Mouse (Mus musculus): ENCODE data around the gene Ermap. TPM values are rescaled to one million over a fixed set of nuclear protein-coding genes. Genes with fewer than 3 reads are reported as not detected.

Gene Ermap
- polyA plus RNA-seq, 2 experiments = 191 to 300 TPM

- no peaks in the 10 kb centered on the region for H3K9me3 ChIP-seq (ENCODE audit: control insufficient read depth, low read length)
- WGBS (ENCODE audit: insufficient replicate concordance) = 9% methylated on average over 11 of the region's 11 CpGs
- peak; percentile 65 to 68 (median 65) for DNase-seq (ENCODE audit: low read depth in 3 of 3, low spot score in 3 of 3)
- peak overlapping the region; percentile 92 for H3K27ac ChIP-seq
- TF ChIP-seq CTCF (IDR thresholded peaks at IDR 0.05; ENCODE audit: low read depth) = peak; percentile 73
- TF ChIP-seq EP300 (IDR thresholded peaks at IDR 0.05; ENCODE audit: low read depth) = peak; percentile 20; the same call in 1 of the 2 replicates
- peak overlapping the region; percentile 72 to 91 for H3K4me3 ChIP-seq (ENCODE audit: insufficient read depth in 1 of 2, low read depth in 2 of 2, low read length in 2 of 2)
- peak overlapping the region; percentile 96 for H3K4me2 ChIP-seq (ENCODE audit: low read depth)
- peaks cover 56% of the 10 kb centered on the region for H3K36me3 ChIP-seq (replicated peaks; ENCODE audit: control insufficient read depth, insufficient read depth, low read depth)
- no peaks in the 10 kb centered on the region for H3K27me3 ChIP-seq (ENCODE audit: control insufficient read depth, insufficient read depth, low read length)
- H3K4me1 ChIP-seq (replicated peaks; ENCODE audit: control insufficient read depth in 2 of 2, insufficient read depth in 2 of 2, low read length in 1 of 2) = peaks cover 28 to 57% of the 10 kb centered on the region in 2 experiments
- peak; percentile 52 for ATAC-seq (ENCODE audit: insufficient read depth)
- peak overlapping the region; percentile 97 for H3K9ac ChIP-seq (replicated peaks)
Measured at GRCm38 (mm10) chr4:119188060-119188785, 1.6 kb downstream of the Ermap start.

- TF ChIP-seq EP300 (IDR thresholded peaks at IDR 0.05; ENCODE audit: low read depth) (no peak), CTCF (IDR thresholded peaks at IDR 0.05; ENCODE audit: low read depth) (no peak)
- Histone ChIP-seq H3K4me2 (ENCODE audit: low read depth) (peak overlapping the region; percentile 96), H3K9ac (replicated peaks) (peak overlapping the region; percentile 49), H3K27me3 (ENCODE audit: control insufficient read depth, insufficient read depth, low read length) (no peaks in the 10 kb centered on the region), H3K27ac (peak overlapping the region; percentile 22; the same call in 1 of the 2 replicates), H3K4me1 (replicated peaks; ENCODE audit: control insufficient read depth in 2 of 2, insufficient read depth in 2 of 2, low read length in 1 of 2) (peaks cover 18 to 34% of the 10 kb centered on the region in 2 experiments), H3K9me3 (ENCODE audit: control insufficient read depth, low read length) (no peaks in the 10 kb centered on the region), H3K4me3 (ENCODE audit: insufficient read depth in 1 of 2, low read depth in 2 of 2, low read length in 2 of 2) (peak overlapping the region; percentile 43 to 72), H3K36me3 (replicated peaks; ENCODE audit: control insufficient read depth, insufficient read depth, low read depth) (peaks cover 81% of the 10 kb centered on the region)
- WGBS (ENCODE audit: insufficient replicate concordance) = 72% methylated on average over 4 of the region's 4 CpGs
- ATAC-seq (ENCODE audit: insufficient read depth) (no peak), DNase-seq (ENCODE audit: low read depth in 3 of 3, low spot score in 3 of 3) (no peak)
Measured at GRCm38 (mm10) chr4:119185771-119186170, 4.0 kb downstream of the Ermap start.

- no peak overlapping the region for H3K4me3 ChIP-seq (ENCODE audit: insufficient read depth in 1 of 2, low read depth in 2 of 2, low read length in 2 of 2)
- TF ChIP-seq CTCF (IDR thresholded peaks at IDR 0.05; ENCODE audit: low read depth) (no peak), EP300 (IDR thresholded peaks at IDR 0.05; ENCODE audit: low read depth) (no peak)
- H3K9ac ChIP-seq (replicated peaks) = no peak overlapping the region
- no peak overlapping the region for H3K27ac ChIP-seq
- no peaks in the 10 kb centered on the region for H3K27me3 ChIP-seq (ENCODE audit: control insufficient read depth, insufficient read depth, low read length)
- ATAC-seq (ENCODE audit: insufficient read depth) (no peak), DNase-seq (ENCODE audit: low read depth in 3 of 3, low spot score in 3 of 3) (no peak)
- H3K4me2 ChIP-seq (ENCODE audit: low read depth) = 0 out of 2 replicates have a peak overlapping the region, but pooled peaks have one; percentile 13
- H3K4me1 ChIP-seq (replicated peaks; ENCODE audit: control insufficient read depth in 2 of 2, insufficient read depth in 2 of 2, low read length in 1 of 2) = peaks cover 18 to 32% of the 10 kb centered on the region in 2 experiments
- WGBS (ENCODE audit: insufficient replicate concordance) = 46% methylated on average over 1 of the region's 1 CpGs
- H3K9me3 ChIP-seq (ENCODE audit: control insufficient read depth, low read length) = no peaks in the 10 kb centered on the region
- peaks cover 99% of the 10 kb centered on the region for H3K36me3 ChIP-seq (replicated peaks; ENCODE audit: control insufficient read depth, insufficient read depth, low read depth)
Measured at GRCm38 (mm10) chr4:119183525-119183924, 6.3 kb downstream of the Ermap start.

- H3K9ac ChIP-seq (replicated peaks) = no peak overlapping the region
- WGBS (ENCODE audit: insufficient replicate concordance) = 57% methylated on average over 9 of the region's 9 CpGs
- H3K4me1 ChIP-seq (replicated peaks; ENCODE audit: control insufficient read depth in 2 of 2, insufficient read depth in 2 of 2, low read length in 1 of 2) = peaks cover 9 to 16% of the 10 kb centered on the region in 2 experiments
- TF ChIP-seq CTCF (IDR thresholded peaks at IDR 0.05; ENCODE audit: low read depth) = no peak
- TF ChIP-seq EP300 (IDR thresholded peaks at IDR 0.05; ENCODE audit: low read depth) = no peak
- no peaks in the 10 kb centered on the region for H3K27me3 ChIP-seq (ENCODE audit: control insufficient read depth, insufficient read depth, low read length)
- no peak overlapping the region for H3K4me2 ChIP-seq (ENCODE audit: low read depth)
- no peak for ATAC-seq (ENCODE audit: insufficient read depth)
- H3K9me3 ChIP-seq (ENCODE audit: control insufficient read depth, low read length) = no peaks in the 10 kb centered on the region
- peaks cover 99% of the 10 kb centered on the region for H3K36me3 ChIP-seq (replicated peaks; ENCODE audit: control insufficient read depth, insufficient read depth, low read depth)
- DNase-seq (ENCODE audit: low read depth in 3 of 3, low spot score in 3 of 3) = no peak
- no peak overlapping the region for H3K27ac ChIP-seq
- no peak overlapping the region for H3K4me3 ChIP-seq (ENCODE audit: insufficient read depth in 1 of 2, low read depth in 2 of 2, low read length in 2 of 2)
Measured at GRCm38 (mm10) chr4:119181456-119181855, 8.4 kb downstream of the Ermap start.

- 33% methylated on average over 4 of the region's 4 CpGs for WGBS (ENCODE audit: insufficient replicate concordance)
- H3K4me1 ChIP-seq (replicated peaks; ENCODE audit: control insufficient read depth in 2 of 2, insufficient read depth in 2 of 2, low read length in 1 of 2) = peaks cover 4 to 5% of the 10 kb centered on the region in 2 experiments; a peak in 1 of 4 replicates
- no peaks in the 10 kb centered on the region for H3K27me3 ChIP-seq (ENCODE audit: control insufficient read depth, insufficient read depth, low read length)
- H3K4me3 ChIP-seq (ENCODE audit: insufficient read depth in 1 of 2, low read depth in 2 of 2, low read length in 2 of 2) = no peak overlapping the region
- TF ChIP-seq CTCF (IDR thresholded peaks at IDR 0.05; ENCODE audit: low read depth) = peak; percentile 49
- no peak for TF ChIP-seq EP300 (IDR thresholded peaks at IDR 0.05; ENCODE audit: low read depth)
- no peak for ATAC-seq (ENCODE audit: insufficient read depth)
- H3K4me2 ChIP-seq (ENCODE audit: low read depth) = no peak overlapping the region; the same call in 1 of the 2 replicates
- DNase-seq (ENCODE audit: low read depth in 3 of 3, low spot score in 3 of 3) = no peak
- 0 out of 2 replicates have a peak overlapping the region, but pooled peaks have one; percentile 8 for H3K27ac ChIP-seq
- peaks cover 90% of the 10 kb centered on the region for H3K36me3 ChIP-seq (replicated peaks; ENCODE audit: control insufficient read depth, insufficient read depth, low read depth)
- no peak overlapping the region for H3K9ac ChIP-seq (replicated peaks)
- no peaks in the 10 kb centered on the region for H3K9me3 ChIP-seq (ENCODE audit: control insufficient read depth, low read length)
Measured at GRCm38 (mm10) chr4:119180133-119180707, 9.6 kb downstream of the Ermap start.
